Mouse (Mus musculus) left cerebral cortex, adult 9 months (tissue): Measurements from ENCODE around the gene Cntnap2.

ENCODE experiments used
- DNase-seq, 2 experiments: peaks; one replicate each; pipeline ENCODE4 v3.0.0; 2022; ENCODE audit warnings: low spot score in 2 of 2

The Cntnap2 gene

GRCm38 (mm10) chr6:45938263-45938662, 879.1 kb downstream of the Cntnap2 start:
- no peak for DNase-seq

GRCm38 (mm10) chr6:45938775-45939174, 879.6 kb downstream of the Cntnap2 start:
- no peak for DNase-seq

GRCm38 (mm10) chr6:45945144-45945985, 886.2 kb downstream of the Cntnap2 start:
- DNase-seq: no peak

GRCm38 (mm10) chr6:45954773-45955172, 895.6 kb downstream of the Cntnap2 start:
- DNase-seq: no peak

- no peak for DNase-seq
These were observed 905.3 kb downstream of the Cntnap2 start for GRCm38 (mm10) chr6:45964494-45964893.

- DNase-seq: no peak
These were observed 915.5 kb downstream of the Cntnap2 start for GRCm38 (mm10) chr6:45974471-45975154.

- DNase-seq: no peak
These were observed 920.0 kb downstream of the Cntnap2 start for GRCm38 (mm10) chr6:45979171-45979570.

GRCm38 (mm10) chr6:45988051-45988450, 928.9 kb downstream of the Cntnap2 start:
- no peak for DNase-seq

- no peak for DNase-seq
These were observed 931.9 kb downstream of the Cntnap2 start for GRCm38 (mm10) chr6:45991086-45991485.

GRCm38 (mm10) chr6:46022515-46023143, 963.5 kb downstream of the Cntnap2 start:
- DNase-seq: no peak

GRCm38 (mm10) chr6:46031821-46032594, 972.9 kb downstream of the Cntnap2 start:
- DNase-seq: no peak

- no peak for DNase-seq
These were observed 974.0 kb downstream of the Cntnap2 start for GRCm38 (mm10) chr6:46033108-46033507.

GRCm38 (mm10) chr6:46040671-46041070, 981.5 kb downstream of the Cntnap2 start:
- peak in 1 of 2 experiments; percentile 36 for DNase-seq

GRCm38 (mm10) chr6:46080236-46080635, 1021.1 kb downstream of the Cntnap2 start:
- DNase-seq: no peak

- DNase-seq: no peak
These were observed 1022.3 kb downstream of the Cntnap2 start for GRCm38 (mm10) chr6:46081432-46081831.

- no peak for DNase-seq
These were observed 1084.2 kb downstream of the Cntnap2 start for GRCm38 (mm10) chr6:46143189-46143841.

- DNase-seq: no peak
These were observed 1107.7 kb downstream of the Cntnap2 start for GRCm38 (mm10) chr6:46166837-46167236.

GRCm38 (mm10) chr6:46197298-46197697, 1138.1 kb downstream of the Cntnap2 start:
- DNase-seq: no peak

GRCm38 (mm10) chr6:46201828-46202227, 1142.7 kb downstream of the Cntnap2 start:
- DNase-seq: no peak

- DNase-seq: no peak
These were observed 1146.4 kb downstream of the Cntnap2 start for GRCm38 (mm10) chr6:46205531-46205930.

- no peak for DNase-seq
These were observed 1173.7 kb downstream of the Cntnap2 start for GRCm38 (mm10) chr6:46232889-46233288.
